Mouse (Mus musculus) urinary bladder, adult 2 months (tissue): ENCODE data around the gene Cdon. TPM values are rescaled to one million over a fixed set of nuclear protein-coding genes. Genes with fewer than 3 reads are reported as not detected.
"Not testable (repeated sequence)": the region's sequence is repeated elsewhere in the genome, so short reads cannot be mapped to it uniquely, and the experiment has no call there.

Experiments used
- DNase-seq: peaks from one replicate; pipeline ENCODE4 v3.0.0; 2022; ENCODE audit warnings: low spot score
- polyA plus RNA-seq: library from polyadenylated mRNA; depleted of rRNA; stranded (reverse); fragments of >200 nt; gene quantifications from 2 replicates; pipeline ENCODE4 v1.2.3, GENCODE M21; 2012; rRNA removed

The Cdon gene
- 14.9 and 18.8 TPM in 2 replicates for polyA plus RNA-seq

DNA sequence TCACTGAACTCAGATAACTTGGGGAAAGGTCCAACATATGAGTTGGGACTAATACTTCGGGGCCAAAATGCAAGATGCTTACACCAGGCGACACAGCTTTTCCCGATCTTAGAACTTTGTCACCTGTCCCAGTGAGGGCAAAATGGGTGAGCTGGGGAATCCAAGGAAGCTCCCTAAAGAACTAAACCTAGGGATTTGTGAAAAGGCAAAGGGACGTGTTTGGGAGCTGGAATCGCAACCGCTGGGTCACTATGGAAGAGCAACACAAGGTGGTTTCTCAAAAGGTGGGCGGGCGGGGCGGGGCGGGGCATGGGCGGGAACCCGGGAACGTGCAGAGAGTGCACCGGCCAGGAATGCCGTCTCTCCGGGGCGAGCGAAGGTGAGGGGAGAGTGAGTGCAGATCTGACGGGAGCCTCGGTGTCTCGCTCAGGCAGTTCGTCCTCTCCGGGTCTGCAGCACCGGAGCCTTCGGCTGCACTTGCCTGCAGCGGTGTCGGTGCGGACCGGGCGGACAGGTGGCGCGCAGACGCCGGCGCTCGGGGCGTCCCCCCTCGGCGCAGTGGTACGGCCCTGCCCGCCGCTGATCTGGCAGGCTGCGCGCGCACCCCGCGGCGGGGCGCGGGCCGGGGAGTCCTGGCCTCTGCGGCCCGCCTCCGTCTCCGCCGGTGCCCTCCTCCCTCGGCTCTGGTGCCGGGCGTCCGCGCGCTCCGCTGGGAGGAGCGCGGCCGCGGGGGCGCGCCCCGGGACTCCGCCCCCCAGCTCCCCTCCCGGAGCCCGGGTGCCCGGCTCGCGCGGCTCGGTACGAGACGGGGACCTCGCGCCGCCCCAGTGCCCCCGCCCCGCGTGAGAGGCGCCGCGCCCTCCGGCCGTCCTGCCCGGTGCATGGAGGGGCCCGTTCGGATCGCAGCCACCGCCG is at the start of gene Cdon:
Gene Cdon, plus strand, starts transcription at position 324 of the 915 bp plus-strand sequence.
- DNase-seq: peak; percentile 94

DNA sequence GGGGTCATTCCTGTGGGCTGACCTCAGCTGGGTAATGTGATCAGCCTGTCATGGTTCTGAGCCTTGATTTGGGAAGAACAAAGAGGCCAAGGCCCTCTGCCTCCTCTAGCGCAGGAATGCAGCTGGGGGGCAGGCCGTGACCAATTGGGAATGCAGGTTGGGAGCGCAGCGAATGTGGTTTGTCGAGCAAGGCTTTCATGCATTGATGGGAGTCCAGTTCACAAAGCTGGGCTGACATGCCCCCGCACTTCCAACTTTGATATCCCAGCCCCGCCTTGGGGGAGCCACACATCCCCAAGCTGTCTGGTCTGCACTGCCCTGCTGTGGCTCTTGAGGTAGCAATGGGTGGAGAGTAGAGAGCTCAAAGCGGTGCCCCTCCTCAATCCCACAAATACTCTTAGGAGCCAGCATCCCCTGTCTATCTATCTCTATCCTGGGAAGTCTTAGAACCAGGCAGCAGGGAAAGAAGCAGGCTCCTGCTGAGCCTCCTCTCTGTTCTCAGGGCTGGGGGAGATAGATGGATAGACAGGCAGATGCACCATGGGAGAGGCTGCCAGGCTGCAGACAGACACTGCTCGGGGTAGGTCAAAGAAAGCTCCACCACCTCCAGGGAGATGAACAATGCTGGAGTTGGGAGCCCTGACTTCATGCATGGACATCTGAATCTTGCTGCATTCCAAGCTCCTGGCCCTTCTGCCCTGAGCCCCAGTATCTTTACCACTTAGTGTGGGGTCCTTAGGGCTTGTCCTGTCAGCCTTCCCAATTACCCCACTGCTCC is 48.4 kb upstream of the Cdon start:
- no peak for DNase-seq

DNA sequence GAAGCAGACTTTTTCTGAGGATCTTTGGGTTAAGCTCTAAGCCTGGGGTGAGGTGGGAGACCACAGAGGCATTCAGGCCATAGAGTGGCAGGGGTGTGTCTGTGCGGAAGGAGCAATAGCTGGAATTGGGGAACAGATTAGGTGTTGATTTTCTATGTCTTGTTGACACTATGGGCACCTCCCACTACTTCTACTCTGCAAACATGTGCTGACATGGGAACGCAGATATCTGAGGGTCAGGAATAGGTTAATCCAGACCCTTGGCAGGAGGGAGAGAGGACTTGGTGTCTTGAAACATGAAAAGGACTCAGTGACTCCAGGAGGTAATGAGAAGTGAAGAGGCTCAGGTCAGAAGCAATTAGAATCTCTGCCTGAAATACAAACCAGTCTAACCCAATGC is 43.0 kb upstream of the Cdon start:
- DNase-seq: no peak

DNA sequence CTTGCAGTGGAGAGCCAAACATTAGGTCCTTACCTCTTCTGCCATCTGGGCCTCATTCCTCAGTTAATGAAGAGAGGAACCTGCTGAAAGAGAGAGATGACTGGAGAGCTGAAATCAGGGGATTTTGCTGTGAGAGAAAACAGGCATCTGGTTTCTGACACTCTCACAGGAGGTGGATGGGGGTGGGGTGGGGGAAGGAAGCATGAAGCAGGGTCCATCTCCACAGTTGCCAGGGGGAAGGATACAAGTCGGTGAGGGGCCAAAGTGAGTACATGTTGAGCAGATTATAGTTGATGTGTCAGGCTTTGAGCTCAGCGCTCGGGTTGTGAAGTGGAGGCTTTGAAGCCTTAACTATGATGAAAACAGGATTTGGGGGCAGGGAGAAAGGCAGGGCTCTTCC is 41.9 kb upstream of the Cdon start:
- no peak for DNase-seq

DNA sequence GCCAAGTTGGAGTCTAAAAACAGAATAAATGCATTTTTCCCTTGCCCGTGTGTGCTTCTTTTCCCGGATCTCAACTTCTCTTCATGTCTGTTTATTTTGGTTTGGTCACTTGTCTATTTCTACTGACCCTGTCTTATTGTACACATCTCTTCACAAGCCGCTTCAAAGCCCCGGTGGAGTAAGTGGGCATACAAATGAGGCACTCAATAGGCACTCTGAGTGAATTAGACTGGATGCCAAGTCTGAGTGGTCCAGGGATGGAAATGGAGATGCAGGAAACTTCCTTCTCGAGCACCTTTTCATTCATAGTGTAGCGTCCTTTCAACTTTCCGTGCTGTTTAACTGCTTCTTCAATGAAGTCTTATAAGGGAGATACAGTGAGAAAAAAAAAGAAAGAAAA is 21.0 kb upstream of the Cdon start:
- no peak for DNase-seq

DNA sequence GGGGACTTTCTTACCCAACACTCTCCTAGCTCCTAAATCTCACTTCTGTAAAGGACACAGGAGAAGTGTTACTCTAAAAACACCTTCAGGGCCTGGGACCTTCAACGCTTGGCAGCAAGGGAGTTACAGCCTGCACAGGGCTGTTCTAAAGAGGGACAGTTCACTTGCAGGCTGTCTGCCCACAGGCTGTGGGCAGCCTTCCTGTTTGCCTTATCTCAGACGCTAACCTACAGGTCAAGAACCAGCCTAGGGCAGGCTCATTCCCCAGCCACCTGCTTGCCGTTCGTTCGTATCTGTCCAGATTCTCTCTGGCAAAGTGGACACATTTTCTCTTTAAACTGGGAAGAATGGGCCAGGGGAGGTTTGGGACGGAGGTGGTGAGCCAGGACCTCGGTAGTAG is 20.5 kb upstream of the Cdon start:
- no peak for DNase-seq

DNA sequence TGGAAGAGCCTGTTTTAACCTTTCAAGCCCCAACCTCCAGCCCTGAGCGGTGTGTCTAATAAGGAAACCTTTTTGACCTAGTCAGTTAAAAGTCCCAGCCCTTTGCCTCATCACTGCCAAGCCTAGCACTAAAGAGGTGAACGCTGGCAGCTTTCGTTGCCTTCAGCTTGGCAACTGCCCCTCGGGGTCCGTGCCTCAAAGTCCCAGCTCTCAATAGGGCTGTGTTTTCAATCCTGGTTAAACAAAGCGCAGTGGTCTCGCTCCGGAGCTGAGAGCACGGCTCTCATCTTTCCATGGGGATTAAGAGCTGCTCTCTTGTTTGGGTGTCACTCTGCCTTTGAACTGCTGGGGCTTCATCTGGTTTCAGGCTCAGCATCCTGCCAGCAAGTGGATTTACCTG is 20.1 kb upstream of the Cdon start:
- no peak for DNase-seq

DNA sequence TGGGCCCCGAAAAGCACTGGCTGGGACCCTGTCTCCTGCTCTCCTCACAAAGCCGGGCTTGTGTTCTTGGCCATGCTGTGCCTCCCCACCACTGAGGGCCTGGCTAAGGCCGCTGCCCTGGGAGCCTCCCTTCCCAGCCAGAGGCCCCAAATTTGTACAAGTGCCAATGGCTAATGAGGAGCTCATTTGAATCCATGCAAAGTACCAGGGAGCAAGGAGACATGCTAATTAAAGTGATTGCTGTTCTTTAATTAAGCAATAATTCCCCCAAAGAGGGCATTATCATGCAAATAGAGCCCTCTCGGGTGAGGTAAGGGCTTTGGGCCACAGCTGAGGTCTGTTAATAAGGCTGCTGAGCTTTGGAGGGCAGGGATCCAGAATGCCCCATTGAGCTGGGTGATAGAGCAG is 18.3 kb upstream of the Cdon start:
- no peak for DNase-seq

DNA sequence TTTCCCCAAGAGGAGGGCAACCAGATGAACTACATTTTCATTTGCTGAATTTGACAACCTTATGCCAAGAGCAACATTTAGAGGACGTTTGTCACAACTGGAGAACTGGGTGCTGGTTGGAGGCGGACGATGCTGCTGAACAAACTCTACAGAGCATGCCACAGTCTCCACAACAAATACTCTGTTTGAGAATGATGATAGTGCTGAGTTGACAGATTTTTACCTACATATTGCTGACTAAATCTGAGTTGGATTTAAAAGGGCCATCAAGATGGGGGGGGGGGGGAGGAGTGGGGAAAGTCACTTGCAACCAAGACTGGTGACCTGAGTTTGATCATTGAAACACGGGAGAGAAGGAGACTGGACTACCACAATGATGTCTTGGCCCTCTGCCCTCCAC is 17.4 kb upstream of the Cdon start:
- no peak for DNase-seq

DNA sequence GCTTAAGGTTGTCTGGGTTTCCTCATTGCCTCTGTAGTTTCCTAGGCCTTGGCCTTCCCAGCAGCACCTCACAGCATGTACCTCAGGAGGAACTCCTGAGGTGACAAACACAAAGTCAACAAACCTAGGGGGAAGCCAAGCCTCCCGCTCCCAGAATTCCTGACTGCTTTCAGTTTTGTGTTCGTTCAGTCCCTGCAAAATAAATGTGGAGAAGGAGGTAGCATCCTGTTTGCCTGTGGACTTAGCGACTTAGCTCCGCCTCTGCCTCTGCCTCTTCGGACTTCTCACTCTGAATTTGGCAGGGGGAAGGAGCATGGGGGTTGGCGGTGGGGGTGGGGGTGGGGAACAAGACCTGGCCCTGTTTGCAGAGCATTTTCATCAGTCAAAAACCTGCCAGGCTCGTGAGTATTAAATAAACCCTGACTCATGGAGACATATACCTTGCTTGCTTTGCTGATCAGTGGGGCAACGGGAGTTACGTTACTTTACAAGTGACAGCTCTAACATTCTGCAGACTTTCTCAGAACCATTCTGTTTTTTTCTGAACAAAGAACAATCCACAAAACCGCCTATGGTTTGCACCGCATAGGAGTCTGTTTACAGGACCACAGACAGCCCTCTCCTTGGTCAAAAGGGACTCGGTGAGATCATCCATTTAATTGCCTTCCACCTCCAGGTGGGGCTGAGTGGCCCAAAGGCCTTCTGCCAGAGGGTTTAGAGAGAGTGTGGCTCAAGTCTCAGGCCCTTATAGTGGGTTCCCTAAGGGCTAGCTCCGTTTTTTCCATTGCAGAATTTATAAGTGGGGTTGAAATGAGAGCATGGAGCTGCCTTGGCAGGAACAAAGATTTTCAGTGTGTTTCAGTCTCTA is 15.7 kb upstream of the Cdon start:
- DNase-seq: no peak

DNA sequence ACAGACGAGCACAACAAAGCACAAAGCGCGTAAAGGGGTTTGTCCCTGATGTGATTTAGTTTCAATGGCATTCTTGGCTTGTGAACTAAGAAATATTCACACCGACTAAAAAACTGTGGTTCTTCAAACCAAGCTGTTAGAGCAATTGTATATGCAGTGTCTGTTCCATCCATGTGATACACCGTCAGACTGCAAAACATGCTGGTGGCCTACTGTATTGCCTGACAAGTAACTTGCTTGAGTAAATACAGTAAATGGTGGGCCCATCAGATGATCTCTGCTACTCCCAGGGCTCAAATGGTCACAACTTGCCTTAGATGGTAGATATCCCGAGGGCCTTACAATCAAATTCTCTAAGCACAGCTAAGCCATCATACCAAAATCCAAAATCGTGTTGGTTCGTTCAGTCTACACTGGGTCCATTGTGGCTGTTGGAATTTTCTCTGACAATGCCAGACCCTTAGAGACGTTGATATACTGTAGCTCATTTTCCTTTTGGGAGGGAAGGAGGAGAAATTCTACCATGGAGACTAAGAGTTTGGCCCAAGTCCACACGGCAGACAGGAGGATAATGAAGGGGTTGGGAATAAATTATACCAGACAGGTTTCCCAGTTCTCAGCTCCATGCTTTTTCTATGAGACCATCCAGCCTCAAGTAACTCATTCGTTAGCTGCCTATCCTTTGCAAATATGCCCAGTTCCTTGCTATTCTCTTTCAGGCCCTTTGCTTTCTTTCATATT is 9.5 kb upstream of the Cdon start:
- DNase-seq: no peak

DNA sequence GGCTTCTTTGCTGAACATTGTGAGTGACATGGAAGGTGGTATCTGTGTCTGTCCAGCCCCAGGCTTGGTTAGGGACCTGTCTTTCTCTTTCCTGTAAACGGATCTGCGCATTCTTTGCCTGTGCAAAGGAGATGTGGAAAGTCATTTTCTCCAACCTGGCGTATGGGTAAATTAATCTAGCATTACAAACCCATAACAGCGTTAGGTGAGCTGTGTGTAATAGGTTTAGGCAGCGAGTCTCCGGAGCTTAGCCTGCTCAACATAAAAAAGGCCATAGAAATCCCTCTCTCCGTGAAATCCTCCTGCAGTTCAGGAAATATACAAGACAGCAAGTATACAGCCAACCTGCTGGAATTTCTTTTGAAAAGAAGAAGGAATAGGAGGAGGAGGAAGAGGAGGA is 9.0 kb upstream of the Cdon start:
- no peak for DNase-seq

DNA sequence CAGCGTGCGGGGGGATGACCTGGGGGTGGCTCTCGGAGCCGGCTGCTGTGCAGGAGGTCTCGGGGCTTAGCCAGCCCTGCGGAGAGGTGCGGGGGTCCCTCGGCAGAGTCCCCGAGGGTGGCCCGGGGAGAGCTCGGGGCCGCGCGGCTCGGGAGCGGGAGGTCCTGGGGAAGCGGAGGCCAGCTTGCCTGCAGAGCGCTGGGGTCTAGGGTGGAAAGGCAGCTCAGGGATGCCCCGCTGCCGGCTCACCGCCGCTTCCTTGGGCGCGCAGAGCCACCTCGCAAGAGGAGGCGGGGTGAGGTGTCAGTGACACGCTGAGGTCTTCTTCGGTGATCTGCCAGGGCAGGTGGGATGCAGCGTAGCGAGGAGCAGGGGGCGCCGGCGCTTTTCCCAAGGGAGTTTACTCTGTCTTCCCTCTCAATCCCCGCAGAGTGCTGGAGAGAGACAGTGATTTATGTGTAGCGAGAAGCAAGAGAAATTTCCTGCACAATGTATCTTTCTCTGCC is 855 bp downstream of the Cdon start:
- DNase-seq: no peak

DNA sequence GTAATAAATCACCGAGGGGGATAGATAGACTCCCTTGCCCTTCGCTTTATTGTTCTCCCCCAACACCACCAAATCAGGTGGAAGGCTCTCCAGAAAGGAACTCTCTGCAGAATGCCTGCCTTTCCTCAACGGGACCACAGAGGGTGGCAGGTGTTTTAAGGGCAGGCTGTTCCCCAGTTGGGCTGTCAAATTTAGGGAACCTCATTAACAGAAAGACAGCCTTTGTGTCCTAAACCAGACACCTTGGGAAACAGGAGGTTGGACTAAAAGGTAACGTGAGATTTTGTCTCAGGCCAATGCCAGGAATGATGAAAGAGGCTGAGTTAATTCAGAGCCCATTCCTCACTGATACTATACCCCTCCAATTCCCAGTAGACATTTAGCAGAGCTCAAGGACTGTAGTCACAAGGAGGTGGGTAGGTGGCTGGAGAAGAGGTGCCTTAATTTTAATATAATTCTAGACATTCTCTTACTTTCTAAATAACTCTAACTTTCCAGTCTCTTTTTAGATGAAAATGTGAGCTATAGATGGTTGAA is 1.5 kb downstream of the Cdon start:
- DNase-seq: no peak

DNA sequence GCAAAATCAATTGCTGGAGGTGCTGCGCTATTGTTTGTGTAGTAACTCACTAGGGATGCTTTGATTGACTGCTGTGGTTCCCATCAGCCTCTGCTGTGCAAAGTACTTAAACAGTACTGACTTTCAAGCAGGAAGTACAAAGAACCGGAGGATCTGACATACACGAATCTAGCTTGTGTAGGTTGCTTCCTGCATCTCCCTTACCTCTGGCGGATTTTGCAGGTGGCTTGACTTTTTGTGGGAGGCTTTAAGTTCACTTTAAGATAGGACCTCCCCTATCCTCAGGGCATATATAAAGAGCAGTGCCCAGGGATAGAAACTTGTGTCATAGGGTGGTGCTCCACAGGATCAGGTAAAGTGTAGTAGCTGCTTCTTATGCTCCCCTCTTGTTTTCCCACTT is 2.3 kb downstream of the Cdon start:
- DNase-seq: no peak

DNA sequence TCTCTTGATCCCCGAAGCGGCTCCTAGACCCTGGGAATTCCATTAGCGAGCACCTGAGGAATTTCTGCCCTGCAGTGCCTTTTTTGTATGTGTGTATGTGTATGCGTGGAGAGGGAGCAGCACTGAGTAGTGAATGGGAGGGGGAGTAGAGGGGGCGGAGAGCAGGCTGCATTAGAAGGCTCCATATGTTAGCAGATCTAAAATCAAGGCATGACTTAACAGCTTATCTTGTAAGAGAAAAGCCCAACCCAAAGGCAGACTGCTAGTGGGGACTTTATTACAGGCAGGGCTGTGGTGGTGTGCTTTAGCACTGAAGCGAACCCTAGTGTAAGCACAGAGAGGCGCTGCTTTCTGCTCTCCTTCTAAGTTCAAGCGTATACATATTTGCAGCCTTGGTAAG is 3.7 kb downstream of the Cdon start:
- DNase-seq: no peak

DNA sequence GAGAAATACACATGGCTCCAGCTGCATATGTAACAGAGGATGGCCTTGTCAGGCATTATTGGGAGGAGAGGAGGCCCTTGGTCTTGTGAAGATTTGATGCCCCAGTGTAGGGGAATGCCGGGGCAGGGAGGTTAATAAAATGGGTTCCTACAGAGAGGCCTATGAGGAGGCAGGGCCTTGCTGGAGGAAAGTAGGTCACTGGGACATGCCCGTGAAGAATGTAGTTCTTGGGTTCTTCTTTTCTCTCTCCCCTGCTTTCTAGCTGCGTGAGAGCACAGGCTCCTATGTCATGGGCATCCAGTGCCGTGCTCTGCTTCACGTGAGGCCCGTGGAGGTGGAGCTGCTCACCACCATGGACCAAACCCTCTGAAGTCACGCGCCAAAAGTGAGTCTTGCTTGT is 9.5 kb downstream of the Cdon start:
- DNase-seq: no peak

DNA sequence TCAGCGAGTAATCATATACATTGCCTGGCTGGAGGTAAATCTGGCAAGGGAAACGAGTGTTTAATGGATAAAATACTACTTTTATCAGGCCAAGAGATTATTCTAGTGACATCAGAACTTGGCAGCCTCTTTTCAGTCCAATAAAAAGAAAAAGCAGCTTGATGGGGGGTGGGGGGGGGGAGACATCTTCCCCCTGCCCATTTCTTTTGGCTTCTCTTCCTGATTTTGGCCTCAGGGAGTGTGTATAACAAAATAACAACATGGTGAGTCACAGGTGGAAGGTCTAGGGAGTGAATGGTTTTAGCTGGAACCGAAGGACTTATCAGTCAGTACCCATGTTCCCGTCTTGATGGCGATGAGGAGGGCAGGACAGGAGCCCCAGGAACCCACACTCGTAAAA is 10.5 kb downstream of the Cdon start:
- no peak for DNase-seq

DNA sequence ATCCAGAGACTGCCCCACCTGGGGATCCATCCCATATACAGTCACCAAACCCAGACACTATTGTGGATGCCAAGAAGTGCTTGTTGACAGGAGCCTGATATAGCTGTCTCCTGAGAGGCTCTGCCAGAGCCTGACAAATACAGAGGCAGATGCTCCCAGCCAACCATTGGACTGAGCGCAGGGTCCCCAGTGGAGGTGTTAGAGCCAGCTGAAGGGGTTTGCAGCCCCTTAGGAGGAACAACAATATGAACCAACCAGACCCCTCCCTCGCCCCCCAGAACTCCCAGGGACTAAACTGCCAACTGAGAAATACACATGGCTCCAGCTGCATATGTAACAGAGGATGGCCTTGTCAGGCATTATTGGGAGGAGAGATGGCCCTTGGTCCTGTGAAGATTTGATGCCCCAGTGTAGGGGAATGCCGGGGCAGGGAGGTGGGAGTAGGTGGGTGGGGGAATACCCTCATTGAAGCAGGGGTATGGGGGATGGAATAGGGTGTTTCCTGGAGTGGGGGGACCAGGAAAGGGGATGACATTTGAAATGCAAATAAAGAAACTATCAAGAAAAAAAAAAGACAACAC is 11.9 kb downstream of the Cdon start:
- not testable (repeated sequence) for DNase-seq

DNA sequence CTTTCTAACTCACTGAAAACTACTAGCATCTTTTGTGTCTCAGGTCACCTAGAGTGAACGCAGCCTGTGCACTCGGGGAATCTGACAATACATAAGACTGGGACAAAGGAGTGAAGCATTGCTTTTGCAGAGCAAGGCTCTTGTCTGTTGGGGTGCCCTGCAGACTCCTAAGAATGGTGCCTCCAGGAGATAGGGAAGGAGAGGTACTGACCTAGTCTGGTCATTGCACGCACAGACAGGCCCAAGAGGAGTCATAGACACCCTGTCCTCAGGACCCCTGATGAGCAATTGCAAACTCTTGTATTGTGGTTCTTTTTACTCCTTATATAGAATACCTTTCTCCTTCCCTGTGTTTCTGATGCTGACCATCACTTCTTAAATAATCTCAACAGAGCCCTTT is 13.4 kb downstream of the Cdon start:
- no peak for DNase-seq

DNA sequence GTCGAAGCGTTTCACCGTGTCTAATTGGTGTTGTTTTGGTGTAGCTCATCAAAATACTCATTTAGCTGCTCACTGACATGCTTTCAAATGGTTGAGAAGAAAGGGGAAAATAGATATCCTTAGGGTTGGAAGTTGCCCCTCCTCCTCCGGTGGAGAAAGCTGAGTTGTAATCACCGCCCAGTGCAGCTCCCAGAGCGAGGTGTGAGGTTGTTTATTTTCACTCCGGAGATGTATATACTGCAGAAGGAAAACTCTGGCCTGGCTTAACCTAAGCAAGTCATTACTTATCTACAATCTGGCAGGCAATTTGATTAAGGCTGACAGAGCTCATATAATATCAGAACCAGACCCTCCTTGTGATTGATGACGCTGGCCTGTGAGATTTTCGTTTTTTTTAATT is 14.6 kb downstream of the Cdon start:
- no peak for DNase-seq
